Mouse (Mus musculus) frontal cortex, adult (tissue): ENCODE measurements at regions not wholly inside any gene's neighbourhood (a gene's known extent, or its start where the extent isn't known, plus 50 kb on each side); places are given as distances from the start of the nearest gene placed in this dataset.

Experiments
- ATAC-seq: cut with Nextera tagmentation; 2 replicates; pipeline ENCODE4 v1.9.2; 2017; ENCODE audit warnings: mild to moderate bottlenecking, moderate library complexity, mixed read lengths; ENCODE audit not compliant: low TSS enrichment

DNA sequence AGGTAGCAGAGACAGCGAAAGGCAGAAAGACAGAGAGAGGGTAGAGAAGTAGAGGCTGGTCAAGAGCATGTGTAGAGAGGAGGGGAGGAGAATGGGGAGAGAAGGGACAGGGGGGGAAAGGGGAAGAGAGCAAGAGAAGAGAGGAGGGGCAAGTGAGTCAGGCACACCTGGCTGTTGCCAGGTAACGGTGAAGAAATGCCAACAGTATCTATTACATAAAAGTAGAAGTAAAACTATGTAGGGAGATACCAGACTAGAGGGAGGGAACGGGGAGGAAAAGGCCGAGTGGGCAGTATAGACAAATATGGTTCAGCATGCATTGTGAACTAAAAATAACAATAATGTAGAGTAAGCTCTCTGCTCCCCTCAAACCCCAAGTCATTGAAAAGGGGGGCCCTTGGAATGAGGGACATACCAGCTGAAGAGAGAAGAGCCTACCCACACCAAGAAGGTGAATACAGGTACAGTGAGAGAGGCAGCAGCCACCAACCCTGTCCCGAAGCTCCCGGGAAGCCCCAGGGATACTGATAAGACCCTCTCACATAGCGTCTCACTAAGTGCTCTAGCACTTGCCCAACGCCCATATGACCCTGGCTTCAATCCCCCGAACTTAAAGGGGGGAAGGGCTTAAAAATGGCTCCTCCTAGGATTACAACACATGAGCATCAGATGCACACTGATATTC, 56.0 kb upstream of the Hs6st1 start:
- no peak for ATAC-seq

DNA sequence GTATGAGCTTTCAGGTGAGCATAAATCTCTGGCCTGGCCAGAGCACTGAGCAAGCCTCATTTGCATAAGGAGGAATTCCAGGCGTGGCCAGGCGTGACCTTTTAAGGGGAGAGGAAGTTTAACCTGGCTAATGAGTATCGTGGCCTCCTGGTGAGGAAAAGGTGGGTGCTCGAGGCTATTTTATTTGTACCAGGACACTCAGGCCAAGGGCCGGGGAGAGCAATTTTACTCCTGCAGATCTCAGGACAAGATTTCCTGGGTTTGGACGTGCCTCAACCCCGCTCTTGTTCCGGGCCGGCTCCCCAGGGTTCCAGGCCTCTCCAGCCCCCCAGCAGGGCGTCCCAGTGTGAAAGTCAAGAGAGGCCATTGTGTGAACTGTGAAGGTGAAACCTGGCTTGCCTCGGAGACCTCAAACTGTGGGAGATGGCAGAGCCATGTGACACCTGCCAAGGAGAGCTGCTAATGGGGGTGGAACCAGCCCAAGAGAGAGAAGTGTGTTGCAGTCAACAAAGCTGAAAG, 54.3 kb upstream of the Hs6st1 start:
- no peak for ATAC-seq

DNA sequence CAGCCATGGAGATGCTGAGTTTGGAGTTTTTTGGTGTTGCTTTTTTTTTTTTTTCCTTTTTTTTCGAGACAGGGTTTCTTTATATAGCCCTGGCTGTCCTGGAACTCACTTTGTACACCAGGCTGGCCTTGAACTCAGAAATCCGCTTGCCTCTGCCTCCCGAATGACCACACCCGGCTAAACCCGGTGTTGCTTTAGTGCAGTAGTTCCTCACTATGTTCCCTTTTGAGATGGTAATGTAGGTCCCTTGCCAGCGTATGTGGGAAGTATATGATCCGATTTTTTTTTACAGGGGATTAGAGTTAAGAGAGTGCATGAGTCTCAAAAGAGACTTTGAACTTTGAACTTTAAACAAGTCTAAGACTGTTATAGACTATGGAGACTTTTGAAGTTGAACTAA, 53.8 kb upstream of the Hs6st1 start:
- no peak for ATAC-seq

DNA sequence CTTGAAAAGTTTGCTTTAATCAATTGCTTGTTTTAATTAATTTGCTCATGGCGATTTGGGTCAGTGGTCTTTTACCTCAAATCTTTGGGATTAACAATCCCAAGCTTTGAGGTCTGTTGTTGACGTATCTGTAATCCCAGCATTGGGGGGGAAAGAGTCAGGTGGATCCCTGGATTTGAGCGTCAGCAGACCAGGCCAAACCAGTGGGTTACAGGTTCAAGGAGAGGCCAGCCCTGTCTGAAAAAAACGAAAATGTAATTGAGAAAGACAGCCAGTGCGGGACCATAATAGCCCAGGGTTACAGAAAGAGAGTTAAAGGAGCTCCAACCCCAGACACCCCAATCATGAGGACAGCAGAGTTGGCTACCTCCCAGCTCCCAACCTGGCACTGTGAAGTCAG, 53.0 kb upstream of the Hs6st1 start:
- ATAC-seq = no peak

DNA sequence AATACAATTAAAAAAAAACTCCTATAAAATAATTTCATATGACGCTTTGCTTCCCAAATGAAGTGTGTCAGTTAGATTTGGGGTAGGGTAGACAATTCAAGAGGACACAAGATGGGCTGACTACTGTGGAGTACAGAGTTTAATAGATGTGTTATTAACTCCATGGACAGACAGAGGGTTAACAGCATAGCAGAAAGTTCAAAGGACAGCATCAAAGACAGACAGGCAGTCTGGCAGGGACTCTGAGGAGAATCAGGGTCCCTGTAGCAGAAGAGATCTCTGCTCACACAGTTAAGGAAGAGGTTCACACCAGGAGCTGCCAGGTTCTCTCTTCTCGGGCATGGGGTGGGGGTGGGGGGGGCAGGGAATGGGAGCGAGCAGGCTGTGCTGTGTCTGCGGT, 51.6 kb upstream of the Hs6st1 start:
- no peak for ATAC-seq

DNA sequence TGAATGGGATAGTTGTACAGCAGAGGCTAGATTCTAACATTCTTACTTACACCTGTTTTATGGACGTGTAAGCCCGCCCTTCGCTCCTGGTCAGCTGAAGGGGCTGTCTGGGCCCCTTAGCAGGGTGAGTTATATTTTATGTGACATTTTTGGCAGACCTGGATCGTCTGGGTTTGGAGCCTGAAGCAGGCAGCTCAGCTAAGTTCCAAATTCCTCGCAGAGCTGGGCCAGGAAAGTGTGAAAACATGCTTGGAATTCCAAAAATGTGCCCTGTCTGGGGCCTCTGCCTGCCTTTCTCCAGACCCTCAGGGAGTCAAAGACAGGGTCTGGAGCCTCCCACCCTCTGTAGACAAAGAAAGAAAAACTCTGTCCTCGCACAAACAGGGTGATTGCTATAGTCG, 51.1 kb upstream of the Hs6st1 start:
- ATAC-seq = no peak

DNA sequence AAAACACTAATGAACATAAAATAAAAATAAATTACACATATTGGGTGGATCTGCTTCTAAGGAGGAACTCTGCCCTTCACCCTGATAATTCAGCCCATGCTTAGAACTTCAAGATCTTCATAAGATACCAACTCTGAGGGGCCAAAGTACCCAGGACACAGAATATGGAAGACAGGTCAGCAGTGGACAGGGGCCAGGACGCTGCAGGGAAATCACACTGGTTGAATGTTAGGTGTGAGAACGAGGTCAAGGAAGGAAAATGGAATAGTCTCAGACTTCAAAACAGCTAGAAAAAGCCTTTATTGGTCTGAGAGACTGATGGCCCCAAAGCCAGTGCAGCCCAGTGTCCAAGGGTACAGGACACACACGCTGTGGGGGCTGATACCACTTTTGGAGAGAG, 50.5 kb upstream of the Hs6st1 start:
- ATAC-seq = no peak
